Mouse (Mus musculus) adrenal gland, adult (tissue): ENCODE results near the gene Cyp2t4.

Experiments
- DNase-seq, 2 experiments: peaks; one replicate each; pipeline ENCODE4 v3.0.0; 2022 to 2023; ENCODE audit warnings: low spot score in 1 of 2; ENCODE audit not compliant: inconsistent age in 2 of 2

Cyp2t4 gene

GRCm38 (mm10) chr7:27160921-27161320 lies 7.4 kb downstream of the Cyp2t4 start:
- DNase-seq, result peak in 1 of 2 experiments; percentile 50

GRCm38 (mm10) chr7:27161744-27162143 lies 8.2 kb downstream of the Cyp2t4 start:
- peak; percentile 68 to 84 for DNase-seq

DNA sequence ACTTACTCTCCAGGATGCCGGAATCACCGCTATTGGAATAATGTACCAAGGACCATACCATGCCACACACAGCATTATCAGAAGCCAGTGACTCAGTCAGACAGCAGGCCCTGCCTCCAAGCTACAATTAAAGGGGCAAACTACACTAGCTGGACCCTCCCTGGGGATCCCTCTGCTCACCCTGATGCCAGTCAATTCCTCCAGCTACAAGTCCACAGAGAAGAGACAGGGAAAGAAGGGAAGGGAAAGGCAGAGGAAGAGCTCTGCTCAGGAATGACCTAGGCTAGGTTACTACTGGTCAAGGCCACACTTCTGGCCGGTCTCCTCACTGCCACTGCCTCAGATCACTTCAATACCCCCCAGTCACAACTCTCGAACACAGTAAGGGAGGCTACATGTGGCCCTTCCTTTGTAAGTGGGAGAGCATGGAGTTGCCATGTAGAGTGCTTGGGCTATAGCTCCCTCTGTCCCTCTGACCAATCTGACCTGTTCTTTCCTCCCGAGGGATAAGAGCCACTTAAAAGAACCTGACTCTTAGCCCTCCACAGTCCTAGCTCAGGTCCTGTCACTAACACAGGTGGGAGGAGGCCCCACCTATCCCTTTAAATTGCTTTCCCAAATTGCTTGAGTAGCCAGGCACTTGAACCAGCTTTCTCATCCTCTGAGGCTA lies 9.4 kb downstream of the Cyp2t4 start:
- DNase-seq, result peak in 1 of 2 experiments; percentile 82

DNA sequence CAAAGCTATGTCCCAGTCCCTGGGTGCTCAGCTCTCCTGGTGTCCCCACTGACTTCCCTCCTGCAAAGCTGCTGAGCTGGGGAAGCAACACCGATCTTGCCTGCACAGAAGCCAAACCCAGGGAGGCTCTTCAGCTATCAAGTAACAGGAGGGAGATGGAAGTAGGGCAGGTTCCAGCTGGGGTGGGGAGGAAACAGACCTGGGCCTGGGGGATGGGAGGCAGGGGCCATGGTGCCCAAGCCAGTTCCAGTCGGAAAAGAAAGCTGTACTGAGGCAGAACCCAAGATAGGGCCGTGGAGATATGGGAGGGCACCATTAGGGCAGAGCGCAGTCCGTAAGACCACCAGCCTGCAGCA lies 9.9 kb downstream of the Cyp2t4 start:
- peak; percentile 35 to 74 for DNase-seq

- peak; percentile 80 to 89 for DNase-seq
These were observed 10.8 kb downstream of the Cyp2t4 start for GRCm38 (mm10) chr7:27164112-27164947.

DNA sequence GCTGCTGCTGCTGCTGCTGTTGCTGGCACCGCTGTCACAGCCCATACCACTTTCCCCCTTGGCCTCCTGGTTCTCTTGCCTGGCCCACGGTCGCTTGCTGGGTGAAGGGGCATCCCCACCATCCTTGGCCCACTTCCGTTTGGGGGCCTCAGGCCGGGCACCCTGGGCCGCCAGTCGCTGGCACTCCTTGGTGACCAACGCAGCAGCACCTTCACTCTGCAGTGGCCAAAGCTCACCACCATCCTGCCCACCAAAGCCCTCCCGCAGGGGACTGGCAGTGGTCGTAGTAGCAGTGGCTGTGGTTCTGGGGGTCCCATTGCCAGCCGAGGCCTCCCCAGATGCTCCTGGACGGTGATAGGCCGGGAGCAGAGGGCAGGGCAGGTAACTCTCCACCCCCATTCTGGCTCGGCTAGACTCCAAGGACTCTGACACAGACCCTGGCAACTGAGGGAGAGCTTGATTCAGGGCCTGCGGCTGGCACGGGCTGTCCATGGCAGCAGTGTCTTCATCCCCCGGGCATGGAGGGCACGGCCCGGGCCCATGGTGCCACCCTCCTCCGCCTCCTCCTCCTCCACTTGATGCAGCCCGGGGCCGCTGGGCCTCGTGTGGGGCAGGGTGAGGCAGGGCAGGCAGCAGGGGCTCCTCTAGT lies 11.6 kb downstream of the Cyp2t4 start:
- peak; percentile 90 to 95 for DNase-seq

- DNase-seq, result no peak
These were observed 12.2 kb downstream of the Cyp2t4 start for GRCm38 (mm10) chr7:27165696-27166095.

GRCm38 (mm10) chr7:27166229-27166613 lies 12.7 kb downstream of the Cyp2t4 start:
- DNase-seq, result peak; percentile 95 to 97

DNA sequence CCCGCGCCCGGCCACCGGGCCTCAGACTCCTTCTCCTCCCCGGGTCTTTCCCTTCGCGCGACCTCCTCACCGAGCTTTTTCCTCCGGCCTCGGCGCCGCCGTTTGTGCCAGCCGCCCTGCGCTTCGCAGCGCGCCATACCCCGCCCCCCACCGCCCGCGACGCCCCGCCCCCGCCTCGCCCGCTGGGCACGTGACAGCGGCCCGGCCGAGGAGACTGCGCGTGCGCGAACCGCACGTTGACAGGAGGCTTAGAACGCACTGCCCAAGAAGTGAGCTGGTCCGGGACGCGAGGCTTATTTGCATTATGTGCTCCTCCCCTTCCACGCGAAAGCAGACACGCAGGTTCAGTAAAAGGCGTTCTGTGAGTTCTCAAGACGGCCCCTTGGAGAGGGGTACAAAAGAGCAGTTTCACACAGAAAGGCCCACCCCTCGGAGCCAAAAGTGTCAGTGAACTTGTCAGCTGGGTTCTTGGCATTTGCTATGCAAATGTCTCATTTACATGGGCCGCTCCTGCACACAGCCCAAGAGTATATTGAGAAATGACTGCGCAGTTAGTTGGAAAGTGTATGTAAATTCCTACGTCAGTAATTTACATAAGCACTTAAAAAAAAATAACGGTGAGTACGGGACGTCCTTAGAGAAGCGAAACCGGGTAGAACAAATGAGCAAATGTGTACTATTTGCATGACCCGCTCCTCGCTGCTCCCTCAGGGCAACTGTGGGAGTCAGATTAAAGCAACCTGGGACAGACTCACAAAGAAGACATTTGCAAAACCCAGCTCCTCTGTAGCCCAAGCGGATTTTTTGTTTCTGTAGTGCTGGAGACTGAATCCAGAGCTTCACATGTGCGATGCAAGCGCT lies 13.3 kb downstream of the Cyp2t4 start, which contains the start of gene Egln2:
TSS of gene Egln2 (minus strand) at position 189 of the 861 bp plus-strand sequence.
- peak; percentile 97 to 99 for DNase-seq

DNA sequence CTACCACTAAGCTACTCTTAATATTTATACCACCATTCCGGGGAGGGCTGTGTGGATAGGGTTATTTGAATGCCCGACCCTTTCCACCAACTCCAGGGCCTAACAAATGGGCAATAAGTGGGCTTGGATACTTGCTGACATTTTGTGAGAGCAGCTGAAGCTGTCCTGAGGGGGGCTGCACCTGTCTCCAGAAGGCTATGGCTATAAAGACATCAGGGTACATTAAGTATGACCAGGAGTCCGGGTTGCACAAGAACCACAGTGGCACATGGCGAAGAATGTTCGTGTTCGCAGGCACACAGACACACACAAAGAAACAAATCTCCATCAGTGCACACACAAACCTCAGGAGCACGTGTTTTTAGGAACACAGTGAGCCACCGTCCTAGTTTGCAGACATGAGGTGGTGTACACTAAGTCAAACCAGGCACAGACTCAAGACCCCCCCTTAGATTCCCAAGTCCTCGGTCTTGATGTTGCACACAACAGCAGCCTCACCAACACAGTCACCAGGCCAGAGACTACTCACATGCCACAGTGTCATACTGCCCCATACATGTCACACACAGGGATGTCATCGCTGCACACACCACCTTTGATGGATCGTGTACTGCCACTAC lies 14.1 kb downstream of the Cyp2t4 start:
- DNase-seq, result peak in 1 of 2 experiments; percentile 61

- peak in 1 of 2 experiments; percentile 33 for DNase-seq
These were observed 14.9 kb downstream of the Cyp2t4 start for GRCm38 (mm10) chr7:27168371-27168770.

- DNase-seq, result no peak
These were observed 17.5 kb downstream of the Cyp2t4 start for GRCm38 (mm10) chr7:27170981-27171380.

DNA sequence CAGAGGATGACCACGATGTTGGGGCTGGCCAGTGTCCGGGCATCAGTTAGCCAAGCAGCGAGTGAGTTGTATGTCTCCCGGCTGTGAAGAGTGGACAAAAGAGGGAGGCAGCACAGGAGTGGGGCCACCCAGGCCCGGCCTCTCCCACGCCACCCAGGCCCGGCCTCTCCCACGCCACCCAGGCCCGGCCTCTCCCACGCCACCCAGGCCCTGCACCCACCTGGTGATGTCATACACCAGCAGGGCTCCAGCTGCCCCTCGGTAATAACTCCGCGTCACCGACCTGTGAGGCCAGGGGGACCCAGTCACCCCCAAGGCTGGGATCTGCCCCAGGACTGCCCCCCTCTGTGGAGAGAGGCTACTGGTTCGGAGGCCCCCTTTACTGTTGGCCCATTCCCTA lies 21.0 kb downstream of the Cyp2t4 start:
- DNase-seq, result peak in 1 of 2 experiments; percentile 32

DNA sequence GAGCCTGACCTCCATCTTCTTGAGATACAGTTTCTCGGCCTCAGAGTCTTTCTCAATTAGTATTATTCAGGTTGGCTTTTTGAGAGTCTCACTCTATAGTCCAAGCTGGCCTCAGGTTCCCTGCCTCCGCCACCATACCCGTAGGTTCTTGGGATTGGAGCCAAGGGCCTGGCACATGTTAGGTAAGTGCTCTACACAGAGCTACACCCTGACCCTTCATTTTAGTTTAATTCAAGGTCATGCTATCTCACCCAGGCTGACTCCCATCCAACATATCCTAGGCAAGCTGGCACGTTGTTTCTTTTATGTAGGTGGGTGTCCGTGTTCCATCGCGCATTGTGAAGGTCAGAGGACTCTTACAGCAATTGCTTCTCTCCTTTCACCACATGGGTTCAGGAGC lies 21.4 kb downstream of the Cyp2t4 start:
- peak; percentile 46 to 54 for DNase-seq

GRCm38 (mm10) chr7:27177942-27178323 lies 24.4 kb downstream of the Cyp2t4 start:
- no peak for DNase-seq

GRCm38 (mm10) chr7:27178324-27179216 lies 25.1 kb downstream of the Cyp2t4 start, which contains the start of gene Rab4b:
TSS of gene Rab4b (minus strand) at chr7:27178896.
- peak; percentile 100 for DNase-seq

DNA sequence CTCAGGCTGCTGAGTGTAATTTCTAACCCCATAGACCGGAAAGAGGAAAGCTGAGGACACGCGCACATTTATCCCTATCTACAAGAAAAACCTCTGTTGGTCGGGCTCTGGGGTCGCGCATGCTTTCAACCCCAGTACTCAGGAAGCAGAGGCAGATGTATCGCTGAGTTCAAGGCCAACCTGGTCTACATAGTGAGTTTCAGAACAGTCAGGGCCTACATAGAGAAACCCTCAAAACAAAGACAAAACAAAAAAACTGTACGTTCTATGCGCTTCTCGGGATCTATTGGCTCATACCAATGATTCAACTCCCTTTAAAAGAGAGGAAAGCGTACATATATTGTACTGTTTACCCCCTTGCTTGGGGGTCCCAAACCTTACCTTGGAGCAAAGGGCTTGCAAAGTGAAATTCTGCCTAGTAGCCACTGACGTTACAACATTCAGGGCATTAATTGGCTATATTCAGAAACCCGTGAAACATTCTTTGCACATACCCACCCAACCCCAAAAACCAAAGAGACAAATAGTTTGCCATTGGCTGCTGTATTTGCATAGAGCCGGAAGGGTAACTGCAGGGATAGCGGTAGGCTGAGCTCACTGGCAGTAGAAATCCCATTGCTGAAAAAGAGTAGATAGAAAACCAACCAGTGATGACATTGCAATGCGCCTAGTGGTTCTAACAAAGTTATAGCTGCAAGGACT lies 25.9 kb downstream of the Cyp2t4 start:
- DNase-seq, result no peak

- DNase-seq, result peak; percentile 51 to 77
These were observed 26.5 kb downstream of the Cyp2t4 start for GRCm38 (mm10) chr7:27180036-27180435.
